Mouse (Mus musculus) limb, embryonic 14.5 days (tissue): ENCODE data around the gene Vmn1r199. TPM values are rescaled to one million over a fixed set of nuclear protein-coding genes. Genes with fewer than 3 reads are reported as not detected.
"Not testable (repeated sequence)": the region's sequence is repeated elsewhere in the genome, so short reads cannot be mapped to it uniquely, and the experiment has no call there.

Experiments used
- ATAC-seq: fragments of 200-750 bp; cut with Nextera tagmentation; 2 replicates; pipeline ENCODE4 v1.8.0; 2017; ENCODE audit warnings: low read depth, moderate number of reproducible peaks, moderate TSS enrichment; ENCODE audit not compliant: low FRiP score
- DNase-seq: peaks from one replicate; pipeline ENCODE4 v3.0.0-alpha.2; 2015; ENCODE audit warnings: low spot score
- H3K27ac ChIP-seq: fragments of 300-500 bp; sonication (generic); replicated peaks from 2 replicates; pipeline ENCODE4 v1.5.1; 2014; ENCODE audit warnings: low read depth, mild to moderate bottlenecking, low read length, moderate library complexity, mixed read lengths
- H3K27me3 ChIP-seq: fragments of 300-500 bp; sonication (generic); 2 replicates; pipeline ENCODE4 v1.6.1; 2014; ENCODE audit warnings: low read length, mixed read lengths; ENCODE audit not compliant: control insufficient read depth, insufficient read depth
- H3K36me3 ChIP-seq: fragments of 300-500 bp; sonication (generic); 2 replicates; pipeline ENCODE4 v1.6.1; 2014; ENCODE audit warnings: mild to moderate bottlenecking, low read length, moderate library complexity, mixed read lengths; ENCODE audit not compliant: control insufficient read depth, insufficient read depth
- H3K4me1 ChIP-seq: fragments of 300-500 bp; sonication (generic); 2 replicates; pipeline ENCODE4 v1.6.1; 2014; ENCODE audit warnings: antibody characterized with exemption, low read length, mixed read lengths; ENCODE audit not compliant: control insufficient read depth, insufficient read depth
- H3K4me2 ChIP-seq: fragments of 300-500 bp; sonication (generic); replicated peaks from 2 replicates; pipeline ENCODE4 v1.6.1; 2014; ENCODE audit warnings: low read depth, mild to moderate bottlenecking, low read length, moderate library complexity; ENCODE audit not compliant: severe bottlenecking
- H3K4me3 ChIP-seq: fragments of 300-500 bp; sonication (generic); replicated peaks from 2 replicates; pipeline ENCODE4 v1.5.1; 2014; ENCODE audit warnings: low read length
- H3K9ac ChIP-seq: fragments of 300-500 bp; sonication (generic); 2 replicates; pipeline ENCODE4 v1.6.1; 2014; ENCODE audit warnings: mild to moderate bottlenecking, low read depth, low read length, moderate library complexity; ENCODE audit not compliant: severe bottlenecking
- H3K9me3 ChIP-seq: fragments of 300-500 bp; sonication (generic); 2 replicates; pipeline ENCODE4 v1.6.1; 2016; ENCODE audit warnings: low read length; ENCODE audit not compliant: control insufficient read depth
- POLR2A ChIP-seq: fragments of 200-500 bp; IDR thresholded peaks from 2 replicates; pipeline ENCODE4 v1.8.0; 2012; ENCODE audit warnings: inconsistent platforms, mild to moderate bottlenecking, moderate library complexity, borderline replicate concordance; ENCODE audit not compliant: insufficient read depth, insufficient read length; ENCODE audit errors: extremely low read depth
- WGBS: fragments of 180-500 bp; shearing (Covaris S2); extraction: QIAGEN DNeasy Blood & Tissue Kit; methylation state at CpG from one replicate; pipeline ENCODE4 v1.1.7; 2014; 5-methylcytosine and 5-hydroxymethylcytosine counted together
- polyA plus RNA-seq, 2 experiments: library from polyadenylated mRNA; depleted of rRNA in 1 of 2; stranded (reverse) in 1 of 2; unstranded in 1 of 2; fragments of >200 nt; fragmentation: Nextera tagmentation in 1 of 2; extraction: Ambion mirVana in 1 of 2; gene quantifications; 2 replicates each; pipeline versions ENCODE4 v1.2.1 to v1.2.3; 2012 to 2014

Vmn1r199 gene
- polyA plus RNA-seq (2012; rRNA removed) (not detected in 2 replicates), polyA plus RNA-seq (2014; fragmentation: Nextera tagmentation; extraction: Ambion mirVana) (not detected in 2 replicates)

- H3K4me2 ChIP-seq: no peak within 1 kb of the TSS
- no peak within 1 kb of the TSS for H3K4me3 ChIP-seq
- H3K9ac ChIP-seq: no peak within 1 kb of the TSS
- no peak within 1 kb of the TSS for H3K27ac ChIP-seq
- H3K9me3 ChIP-seq: no peaks in the 10 kb centered on the region
- H3K36me3 ChIP-seq: no peaks in the 10 kb centered on the region
- no peaks in the 10 kb centered on the region for H3K27me3 ChIP-seq
- 57% methylated on average over 2 of the region's 2 CpGs for WGBS
- no peaks in the 10 kb centered on the region for H3K4me1 ChIP-seq
- TF ChIP-seq POLR2A: no peak
- ATAC-seq: no peak
- DNase-seq: no peak
Measured at GRCm38 (mm10) chr13:22379518-22379917, at the start of gene Vmn1r199. Gene Vmn1r199, plus strand, starts transcription at chr13:22379818.

- no peak overlapping the region for H3K27ac ChIP-seq
- no peak for DNase-seq
- no peak overlapping the region for H3K4me3 ChIP-seq
- TF ChIP-seq POLR2A: no peak
- ATAC-seq: no peak
- 79% methylated on average over 2 of the region's 2 CpGs for WGBS
- H3K4me1 ChIP-seq: no peaks in the 10 kb centered on the region
- H3K4me2 ChIP-seq: no peak overlapping the region
- no peak overlapping the region for H3K9ac ChIP-seq
- no peaks in the 10 kb centered on the region for H3K9me3 ChIP-seq
- H3K27me3 ChIP-seq: no peaks in the 10 kb centered on the region
- no peaks in the 10 kb centered on the region for H3K36me3 ChIP-seq
Measured at GRCm38 (mm10) chr13:22333269-22333668, 46.3 kb upstream of the Vmn1r199 start.

- Histone ChIP-seq H3K27me3 (no peaks in the 10 kb centered on the region), H3K36me3 (no peaks in the 10 kb centered on the region), H3K4me1 (no peaks in the 10 kb centered on the region), H3K9ac (no peak overlapping the region), H3K4me2 (no peak overlapping the region), H3K9me3 (no peaks in the 10 kb centered on the region), H3K27ac (no peak overlapping the region), H3K4me3 (no peak overlapping the region)
- 81% methylated on average over 1 of the region's 1 CpGs for WGBS
- DNase-seq (no peak), ATAC-seq (no peak)
- no peak for TF ChIP-seq POLR2A
Measured at GRCm38 (mm10) chr13:22335565-22335964, 44.1 kb upstream of the Vmn1r199 start.

- Histone ChIP-seq H3K36me3 (no peaks in the 10 kb centered on the region), H3K4me2 (no peak within 1 kb of the TSS), H3K9me3 (no peaks in the 10 kb centered on the region), H3K4me1 (no peaks in the 10 kb centered on the region), H3K27ac (no peak within 1 kb of the TSS), H3K4me3 (no peak within 1 kb of the TSS), H3K9ac (no peak within 1 kb of the TSS), H3K27me3 (no peaks in the 10 kb centered on the region)
- ATAC-seq: no peak
- no peak for TF ChIP-seq POLR2A
- 12% methylated on average over 1 of the region's 1 CpGs for WGBS
- no peak for DNase-seq
Measured at GRCm38 (mm10) chr13:22350064-22350463, 29.6 kb upstream of the Vmn1r199 start, which contains the start of gene Vmn1r198. Gene Vmn1r198, plus strand, starts transcription at chr13:22350364.

- Histone ChIP-seq H3K4me2 (no peak overlapping the region), H3K4me1 (no peaks in the 10 kb centered on the region), H3K9ac (no peak overlapping the region), H3K4me3 (no peak overlapping the region), H3K9me3 (no peaks in the 10 kb centered on the region), H3K36me3 (no peaks in the 10 kb centered on the region), H3K27ac (no peak overlapping the region), H3K27me3 (no peaks in the 10 kb centered on the region)
- no peak for ATAC-seq
- 75% methylated on average over 1 of the region's 1 CpGs for WGBS
- no peak for DNase-seq
- TF ChIP-seq POLR2A: no peak
Measured at GRCm38 (mm10) chr13:22350813-22351212, 28.8 kb upstream of the Vmn1r199 start.

- not testable (repeated sequence) for H3K4me1 ChIP-seq, H3K27me3 ChIP-seq, H3K9me3 ChIP-seq, H3K36me3 ChIP-seq, H3K4me3 ChIP-seq, H3K27ac ChIP-seq, H3K4me2 ChIP-seq, ATAC-seq, H3K9ac ChIP-seq
- WGBS: 62% methylated on average over 3 of the region's 3 CpGs
- DNase-seq: peak; percentile 15
Measured at GRCm38 (mm10) chr13:22381128-22381527, 1.5 kb downstream of the Vmn1r199 start.
